In genomic region chr13:46202586-46202985, GRCm38 (mm10) we compare ENCODE assay signal across 16 mouse cellular contexts.
"Had no signal": no experiment of that assay in that cellular context is flagged by ENCODE, and none has a peak within 500 bp of the region (broad histone marks: within the 10 kb centered on the region; RNA-seq: fewer than 3 reads in every experiment).

No protein-coding gene starts in this region.

- H3K9me3 ChIP-seq: neural tube, embryonic 13.5 days; neural tube, embryonic 15.5 days; stomach, embryonic 15.5 days had no signal

- H3K4me2 ChIP-seq: neural tube, embryonic 13.5 days; neural tube, embryonic 15.5 days; stomach, embryonic 15.5 days had no signal

- H3K9ac ChIP-seq: neural tube, embryonic 13.5 days; neural tube, embryonic 15.5 days; stomach, embryonic 15.5 days had no signal

- H3K27me3 ChIP-seq: neural tube, embryonic 13.5 days; neural tube, embryonic 15.5 days; stomach, embryonic 15.5 days had no signal

- DNase-seq: retina, postnatal 1 day; right cerebral cortex, adult 18-20 months; right cerebral cortex, postnatal 14 days; right cerebral cortex, postnatal 25 days; right cerebral cortex, postnatal 4 days; spleen, adult 18-20 months; thymus, adult 18-20 months; thymus, adult 2 months; thymus, postnatal 14 days; thymus, postnatal 25 days; thymus, postnatal 36 days; thymus, postnatal 4 days had no signal

- H3K36me3 ChIP-seq: neural tube, embryonic 13.5 days; neural tube, embryonic 15.5 days; stomach, embryonic 15.5 days had no signal

- H3K4me1 ChIP-seq: neural tube, embryonic 15.5 days; stomach, embryonic 15.5 days had no signal

- H3K4me3 ChIP-seq: neural tube, embryonic 13.5 days; neural tube, embryonic 15.5 days; stomach, embryonic 15.5 days had no signal

- H3K27ac ChIP-seq: neural tube, embryonic 13.5 days; neural tube, embryonic 15.5 days; stomach, embryonic 15.5 days; stomach, postnatal 0 days had no signal
